Mouse (Mus musculus): ENCODE measurements around the gene Alcam. TPM values are rescaled to one million over a fixed set of nuclear protein-coding genes. Genes with fewer than 3 reads are reported as not detected.

Alcam gene
- total and polyA plus RNA-seq, 3 experiments, result not detected

DNA sequence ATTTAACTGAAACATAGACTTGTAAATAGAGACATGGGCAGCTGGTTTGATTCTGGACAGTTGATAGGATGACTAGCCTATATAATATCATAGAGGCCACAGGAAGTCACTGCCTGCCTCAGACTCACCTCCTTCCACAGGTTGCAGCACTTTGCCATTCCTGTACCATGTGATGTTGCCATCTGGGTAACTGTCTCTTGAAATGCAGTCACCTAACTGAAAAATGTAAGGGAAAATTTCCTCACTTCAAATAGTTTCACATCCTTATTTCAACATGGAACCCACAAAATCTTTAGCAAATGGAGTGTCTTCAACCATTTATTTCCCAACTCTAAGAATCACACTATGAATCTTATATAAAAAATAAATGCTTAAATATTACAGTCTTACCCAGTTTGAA lies 158.3 kb downstream of the Alcam start:
- H3K27ac ChIP-seq (ENCODE audit: control insufficient read depth, low read depth, low read length), result no peak overlapping the region
- H3K27me3 ChIP-seq (ENCODE audit: control insufficient read depth in 1 of 2, insufficient read depth in 2 of 2, low read length in 2 of 2), result no peaks in the 10 kb centered on the region
- no peaks in the 10 kb centered on the region for H3K79me2 ChIP-seq (ENCODE audit: control insufficient read depth, insufficient read depth, low read length, poor library complexity)
- no peaks in the 10 kb centered on the region for H3K4me1 ChIP-seq (ENCODE audit: control insufficient read depth in 1 of 2, insufficient read depth in 2 of 2, low read length in 2 of 2)
- H3K9me3 ChIP-seq (replicated peaks; ENCODE audit: insufficient read depth, low read length), result no peaks in the 10 kb centered on the region
- H3K9ac ChIP-seq (ENCODE audit: control insufficient read depth, low read depth, low read length, poor library complexity, severe bottlenecking), result no peak overlapping the region
- DNase-seq (ENCODE audit: low read depth, low spot score), result no peak
- no peak overlapping the region for H3K4me3 ChIP-seq (ENCODE audit: control insufficient read depth in 1 of 2, insufficient read depth in 1 of 2, low read depth in 2 of 2, low read length in 2 of 2)
- TF ChIP-seq MAZ (IDR thresholded peaks at IDR 0.05; ENCODE audit: low read depth, low read length) (no peak), RCOR1 (IDR thresholded peaks at IDR 0.05; ENCODE audit: low read depth, low read length) (no peak), KAT2A (conservative IDR thresholded peaks at IDR 0.05; ENCODE audit: low read depth, low read length) (no peak), ZC3H11A (IDR thresholded peaks at IDR 0.05; ENCODE audit: low read depth, low read length) (no peak), ZMIZ1 (IDR thresholded peaks at IDR 0.05; ENCODE audit: low read depth, low read length) (no peak), TAL1 (IDR thresholded peaks at IDR 0.05; ENCODE audit: low read length) (no peak), MYC (IDR thresholded peaks at IDR 0.05; ENCODE audit: low read depth, low read length) (no peak), CHD1 (IDR thresholded peaks at IDR 0.05; ENCODE audit: low read depth, low read length) (no peak), ZKSCAN1 (IDR thresholded peaks at IDR 0.05; ENCODE audit: low read depth, low read length) (no peak), UBTF (IDR thresholded peaks at IDR 0.05; ENCODE audit: borderline replicate concordance, insufficient read depth, low read depth, low read length) (no peak), CTCF (IDR thresholded peaks at IDR 0.05 in 2 of 3, conservative IDR thresholded peaks at IDR 0.05 in 1 of 3; ENCODE audit: control insufficient read depth in 1 of 3, insufficient read depth in 1 of 3, low read depth in 2 of 3, low read length in 3 of 3, poor library complexity in 1 of 3, severe bottlenecking in 1 of 3) (no peak), NELFE (IDR thresholded peaks at IDR 0.05; ENCODE audit: low read depth, low read length) (no peak), TBP (IDR thresholded peaks at IDR 0.05; ENCODE audit: low read depth, low read length) (no peak), USF1 (IDR thresholded peaks at IDR 0.05; ENCODE audit: low read depth, low read length) (no peak), USF2 (IDR thresholded peaks at IDR 0.05; ENCODE audit: borderline replicate concordance in 1 of 2, insufficient read depth in 1 of 2, low read depth in 1 of 2, low read length in 2 of 2) (no peak), SMC3 (IDR thresholded peaks at IDR 0.05; ENCODE audit: low read depth, low read length) (no peak), RAD21 (IDR thresholded peaks at IDR 0.05; ENCODE audit: low read depth, low read length) (no peak)
- H3K36me3 ChIP-seq (ENCODE audit: control insufficient read depth in 1 of 2, insufficient read depth in 2 of 2, low read length in 2 of 2), result no peaks in the 10 kb centered on the region

DNA sequence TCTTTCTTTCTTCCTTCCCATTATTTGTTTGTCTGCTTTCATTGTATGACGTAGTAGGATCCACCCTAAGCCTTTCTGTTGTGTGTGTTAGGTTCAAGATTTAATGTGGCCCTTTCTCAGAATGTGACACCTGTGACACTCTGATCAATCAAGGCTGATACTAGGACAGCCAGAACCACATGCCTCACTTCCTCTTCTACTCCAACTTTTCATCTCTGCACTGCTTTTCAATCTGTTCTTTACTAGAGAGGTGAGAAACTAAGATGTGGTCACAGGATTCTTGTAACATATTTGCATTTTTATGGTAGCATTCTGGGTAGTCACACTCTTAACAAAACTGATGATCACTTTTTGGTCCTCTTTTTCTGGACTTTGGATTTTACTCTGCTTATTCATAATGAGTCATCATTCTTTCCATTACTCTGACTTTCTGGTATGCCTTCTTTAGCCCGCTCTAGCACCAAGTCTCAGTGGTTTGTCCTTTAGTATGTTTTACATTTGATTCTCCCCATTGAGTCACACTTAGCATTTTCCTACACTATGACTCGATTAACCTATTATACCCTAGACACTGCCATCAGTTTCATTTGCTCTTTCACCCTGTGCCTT lies 161.3 kb downstream of the Alcam start:
- H3K27me3 ChIP-seq (ENCODE audit: control insufficient read depth in 1 of 2, insufficient read depth in 2 of 2, low read length in 2 of 2), result no peaks in the 10 kb centered on the region
- no peak for DNase-seq (ENCODE audit: low read depth, low spot score)
- H3K9ac ChIP-seq (ENCODE audit: control insufficient read depth, low read depth, low read length, poor library complexity, severe bottlenecking), result no peak overlapping the region
- no peak overlapping the region for H3K4me3 ChIP-seq (ENCODE audit: control insufficient read depth in 1 of 2, insufficient read depth in 1 of 2, low read depth in 2 of 2, low read length in 2 of 2)
- H3K27ac ChIP-seq (ENCODE audit: control insufficient read depth, low read depth, low read length), result no peak overlapping the region
- no peaks in the 10 kb centered on the region for H3K9me3 ChIP-seq (replicated peaks; ENCODE audit: insufficient read depth, low read length)
- H3K4me1 ChIP-seq (ENCODE audit: control insufficient read depth in 1 of 2, insufficient read depth in 2 of 2, low read length in 2 of 2), result no peaks in the 10 kb centered on the region
- no peaks in the 10 kb centered on the region for H3K36me3 ChIP-seq (ENCODE audit: control insufficient read depth in 1 of 2, insufficient read depth in 2 of 2, low read length in 2 of 2)
- TF ChIP-seq MEF2A (IDR thresholded peaks at IDR 0.05; ENCODE audit: extremely low read depth, insufficient replicate concordance, low read depth, low read length, poor library complexity, severe bottlenecking) (no peak), ZKSCAN1 (IDR thresholded peaks at IDR 0.05; ENCODE audit: low read depth, low read length) (no peak), CHD1 (IDR thresholded peaks at IDR 0.05; ENCODE audit: low read depth, low read length) (no peak), TCF12 (IDR thresholded peaks at IDR 0.05; ENCODE audit: low read depth, low read length) (no peak), BHLHE40 (IDR thresholded peaks at IDR 0.05; ENCODE audit: borderline replicate concordance, low read depth, low read length) (no peak), ZC3H11A (IDR thresholded peaks at IDR 0.05; ENCODE audit: low read depth, low read length) (no peak), USF2 (IDR thresholded peaks at IDR 0.05; ENCODE audit: borderline replicate concordance in 1 of 2, insufficient read depth in 1 of 2, low read depth in 1 of 2, low read length in 2 of 2) (no peak), GABPA (IDR thresholded peaks at IDR 0.05; ENCODE audit: low read depth, low read length) (no peak), MXI1 (IDR thresholded peaks at IDR 0.05; ENCODE audit: low read depth, low read length) (no peak), USF1 (IDR thresholded peaks at IDR 0.05; ENCODE audit: low read depth, low read length) (no peak), KAT2A (conservative IDR thresholded peaks at IDR 0.05; ENCODE audit: low read depth, low read length) (no peak), SMC3 (IDR thresholded peaks at IDR 0.05; ENCODE audit: low read depth, low read length) (no peak), JUND (IDR thresholded peaks at IDR 0.05; ENCODE audit: low read depth, low read length) (no peak), E2F4 (IDR thresholded peaks at IDR 0.05; ENCODE audit: borderline replicate concordance, low read depth, low read length) (no peak), SIN3A (IDR thresholded peaks at IDR 0.05; ENCODE audit: low read length) (no peak), CHD2 (IDR thresholded peaks at IDR 0.05; ENCODE audit: low read length) (no peak), MYB (IDR thresholded peaks at IDR 0.05; ENCODE audit: low read depth, low read length) (no peak), RCOR1 (IDR thresholded peaks at IDR 0.05; ENCODE audit: low read depth, low read length) (no peak), POLR2AphosphoS2 (IDR thresholded peaks at IDR 0.05; ENCODE audit: low read length) (no peak), HCFC1 (IDR thresholded peaks at IDR 0.05; ENCODE audit: low read depth, low read length) (no peak)
- H3K79me2 ChIP-seq (ENCODE audit: control insufficient read depth, insufficient read depth, low read length, poor library complexity), result no peaks in the 10 kb centered on the region
